Mouse (Mus musculus): ENCODE results near the gene Osbpl10. TPM values are rescaled to one million over a fixed set of nuclear protein-coding genes. Genes with fewer than 3 reads are reported as not detected.

Gene Osbpl10
- total and polyA plus RNA-seq, 3 experiments: 0.19 TPM; not detected in 2

DNA sequence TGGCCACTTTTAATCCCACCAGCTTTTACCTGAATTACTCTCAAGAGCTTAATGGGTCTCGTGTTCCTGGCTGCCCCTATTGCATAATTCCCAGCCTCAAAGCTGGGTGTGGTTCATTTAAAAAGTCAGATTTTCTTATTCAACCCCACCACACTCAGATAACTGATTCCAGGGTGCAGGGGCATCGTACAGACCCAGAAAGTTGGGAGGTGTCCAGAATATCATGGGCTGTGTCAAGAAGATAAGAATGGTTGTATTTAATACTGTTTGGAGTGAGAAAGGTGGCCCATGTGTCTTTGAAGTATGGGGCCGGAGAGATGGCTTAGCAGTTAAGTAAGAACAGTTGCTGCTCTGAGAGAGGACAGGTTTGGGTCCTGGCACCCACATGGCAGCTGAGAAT lies 159.5 kb downstream of the Osbpl10 start:
- H3K9ac ChIP-seq (ENCODE audit: insufficient read depth, low read depth): no peak overlapping the region
- in situ Hi-C loops (cut with MboI; ENCODE audit: low pct_ligation_motif_present, low pct_unique_long_range_greater_than_20kb, low sequenced_read_pairs) (no loop called here), dilution Hi-C loops (cut with MboI; ENCODE audit: extremely low pct_ligation_motif_present, extremely low pct_unique_long_range_greater_than_20kb, low sequenced_read_pairs) (no loop called here)
- no peaks in the 10 kb centered on the region for H3K36me3 ChIP-seq (replicated peaks in 1 of 2; ENCODE audit: control insufficient read depth in 1 of 2, insufficient read depth in 1 of 2, low read length in 1 of 2)
- no peak overlapping the region for H3K4me2 ChIP-seq (ENCODE audit: insufficient read depth, low read depth, poor library complexity, severe bottlenecking)
- no peaks in the 10 kb centered on the region for H3K27me3 ChIP-seq (replicated peaks)
- no peak overlapping the region for H3K4me3 ChIP-seq (replicated peaks in 1 of 3; ENCODE audit: low read depth in 2 of 3, low read length in 2 of 3, poor library complexity in 1 of 3)
- no peak overlapping the region for H3K27ac ChIP-seq (ENCODE audit: insufficient read depth, low read depth)
- no peaks in the 10 kb centered on the region for H3K9me3 ChIP-seq (replicated peaks; ENCODE audit: low read length)
- peaks cover 10 to 22% of the 10 kb centered on the region in 2 experiments for H3K4me1 ChIP-seq (ENCODE audit: control insufficient read depth in 1 of 2, insufficient read depth in 2 of 2)
- DNase-seq (ENCODE audit: extremely low read depth): no peak
- TF ChIP-seq ZMIZ1 (IDR thresholded peaks at IDR 0.05; ENCODE audit: low read depth, low read length): no peak
- no peak for TF ChIP-seq MAX (IDR thresholded peaks at IDR 0.05; ENCODE audit: low read length)
- no peak for TF ChIP-seq PAX5 (IDR thresholded peaks at IDR 0.05; ENCODE audit: low read length)
- no peak for TF ChIP-seq POLR2AphosphoS2 (IDR thresholded peaks at IDR 0.05; ENCODE audit: low read depth, low read length)
- no peaks in the 10 kb centered on the region for H3K79me2 ChIP-seq (replicated peaks; ENCODE audit: control insufficient read depth, extremely low read depth, insufficient read depth, poor library complexity, severe bottlenecking)

DNA sequence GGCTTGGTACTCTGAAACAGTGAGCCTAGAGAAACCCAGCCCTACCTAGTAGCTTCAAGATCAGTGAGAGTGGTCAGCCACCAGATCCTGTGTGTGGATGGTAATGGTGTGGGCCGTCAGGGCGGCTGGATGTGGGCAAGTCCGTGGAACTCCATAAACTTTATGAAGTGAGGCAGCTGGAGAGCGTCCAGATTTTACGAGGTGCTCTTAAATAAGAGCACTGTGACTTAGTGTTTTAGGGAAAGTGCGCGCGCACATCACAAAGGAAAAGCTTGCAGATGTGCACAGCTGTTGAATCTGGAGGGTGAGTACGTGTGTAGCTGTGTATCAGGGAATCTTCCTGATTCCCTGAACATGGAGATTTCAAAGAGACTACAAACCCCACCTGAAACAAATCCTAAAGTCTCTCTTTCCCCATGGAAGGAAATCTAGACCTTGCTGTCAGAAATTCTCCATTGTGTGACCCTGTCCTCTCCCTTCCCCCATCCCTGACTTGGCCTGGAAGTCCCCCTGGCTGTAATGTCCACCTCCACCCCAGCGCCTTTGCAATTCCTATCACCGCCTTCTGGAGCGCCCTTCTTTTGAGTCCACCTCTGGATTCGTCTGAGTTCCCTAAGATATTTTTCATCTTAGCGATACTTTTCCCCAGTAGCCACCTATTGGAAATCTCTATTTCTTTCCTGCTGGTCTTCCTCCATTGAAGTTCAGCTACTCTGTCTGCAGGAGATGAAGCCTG lies 161.4 kb downstream of the Osbpl10 start:
- Histone ChIP-seq H3K9me3 (replicated peaks; ENCODE audit: low read length) (no peaks in the 10 kb centered on the region), H3K4me3 (replicated peaks in 1 of 3; ENCODE audit: low read depth in 2 of 3, low read length in 2 of 3, poor library complexity in 1 of 3) (no peak overlapping the region), H3K27me3 (replicated peaks) (no peaks in the 10 kb centered on the region), H3K79me2 (replicated peaks; ENCODE audit: control insufficient read depth, extremely low read depth, insufficient read depth, poor library complexity, severe bottlenecking) (no peaks in the 10 kb centered on the region), H3K27ac (ENCODE audit: insufficient read depth, low read depth) (no peak overlapping the region), H3K36me3 (replicated peaks in 1 of 2; ENCODE audit: control insufficient read depth in 1 of 2, insufficient read depth in 1 of 2, low read length in 1 of 2) (no peaks in the 10 kb centered on the region), H3K4me2 (ENCODE audit: insufficient read depth, low read depth, poor library complexity, severe bottlenecking) (no peak overlapping the region), H3K4me1 (ENCODE audit: control insufficient read depth in 1 of 2, insufficient read depth in 2 of 2) (peaks cover 1 to 30% of the 10 kb centered on the region in 2 experiments), H3K9ac (ENCODE audit: insufficient read depth, low read depth) (no peak overlapping the region)
- TF ChIP-seq TCF12 (IDR thresholded peaks at IDR 0.05; ENCODE audit: low read depth, low read length): no peak
- no peak for TF ChIP-seq JUN (IDR thresholded peaks at IDR 0.05; ENCODE audit: insufficient read depth, low read depth, low read length)
- TF ChIP-seq ELF1 (IDR thresholded peaks at IDR 0.05; ENCODE audit: low read depth, low read length): no peak
- no peak for TF ChIP-seq MEF2A (IDR thresholded peaks at IDR 0.05; ENCODE audit: borderline replicate concordance, low read depth, low read length)
- no peak for TF ChIP-seq POLR2A (IDR thresholded peaks at IDR 0.05; ENCODE audit: low read depth, low read length)
- dilution Hi-C loops (cut with MboI; ENCODE audit: extremely low pct_ligation_motif_present, extremely low pct_unique_long_range_greater_than_20kb, low sequenced_read_pairs) (no loop called here), in situ Hi-C loops (cut with MboI; ENCODE audit: low pct_ligation_motif_present, low pct_unique_long_range_greater_than_20kb, low sequenced_read_pairs) (no loop called here)
- DNase-seq (ENCODE audit: extremely low read depth): no peak

DNA sequence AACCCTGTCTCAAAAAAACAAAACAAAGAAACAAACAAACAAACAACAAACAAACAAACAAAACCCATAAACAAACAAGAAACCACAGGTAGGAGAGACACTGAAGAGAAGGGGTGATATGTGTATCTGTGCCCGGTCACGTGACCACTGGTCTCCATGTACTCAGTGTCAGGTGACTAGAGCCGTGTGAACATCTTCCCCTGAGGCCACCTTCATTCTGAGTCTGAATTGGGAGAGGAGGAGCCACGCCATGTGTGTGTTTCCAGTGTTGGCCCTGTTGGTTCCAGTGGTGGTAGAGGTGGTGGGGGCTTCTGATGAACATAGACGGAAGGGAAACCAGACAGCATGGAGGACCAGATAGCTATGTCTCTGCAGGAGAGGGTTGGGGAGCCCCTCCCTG lies 168.8 kb downstream of the Osbpl10 start:
- Histone ChIP-seq H3K27ac (ENCODE audit: insufficient read depth, low read depth) (no peak overlapping the region), H3K9me3 (replicated peaks; ENCODE audit: low read length) (peaks cover 7% of the 10 kb centered on the region), H3K9ac (ENCODE audit: insufficient read depth, low read depth) (no peak overlapping the region), H3K27me3 (replicated peaks) (no peaks in the 10 kb centered on the region), H3K79me2 (replicated peaks; ENCODE audit: control insufficient read depth, extremely low read depth, insufficient read depth, poor library complexity, severe bottlenecking) (no peaks in the 10 kb centered on the region), H3K4me1 (ENCODE audit: control insufficient read depth in 1 of 2, insufficient read depth in 2 of 2) (peaks cover 0 to 21% of the 10 kb centered on the region in 2 experiments; a peak in 2 of 4 replicates), H3K4me2 (ENCODE audit: insufficient read depth, low read depth, poor library complexity, severe bottlenecking) (no peak overlapping the region), H3K4me3 (replicated peaks in 1 of 3; ENCODE audit: low read depth in 2 of 3, low read length in 2 of 3, poor library complexity in 1 of 3) (no peak overlapping the region), H3K36me3 (replicated peaks in 1 of 2; ENCODE audit: control insufficient read depth in 1 of 2, insufficient read depth in 1 of 2, low read length in 1 of 2) (no peaks in the 10 kb centered on the region)
- in situ Hi-C loops (cut with MboI; ENCODE audit: low pct_ligation_motif_present, low pct_unique_long_range_greater_than_20kb, low sequenced_read_pairs) (no loop called here), dilution Hi-C loops (cut with MboI; ENCODE audit: extremely low pct_ligation_motif_present, extremely low pct_unique_long_range_greater_than_20kb, low sequenced_read_pairs) (no loop called here)
- DNase-seq (ENCODE audit: extremely low read depth): no peak
- no peak for TF ChIP-seq UBTF (IDR thresholded peaks at IDR 0.05; ENCODE audit: low read depth, low read length)
- no peak for TF ChIP-seq POLR2A (IDR thresholded peaks at IDR 0.05; ENCODE audit: low read depth, low read length)
- no peak for TF ChIP-seq MAFK (IDR thresholded peaks at IDR 0.05; ENCODE audit: insufficient replicate concordance, low read length)
- no peak for TF ChIP-seq KAT2A (IDR thresholded peaks at IDR 0.05; ENCODE audit: insufficient replicate concordance, low read length)
- TF ChIP-seq NELFE (IDR thresholded peaks at IDR 0.05; ENCODE audit: low read depth, low read length): no peak
- TF ChIP-seq BHLHE40 (IDR thresholded peaks at IDR 0.05; ENCODE audit: low read depth, low read length): no peak
- no peak for TF ChIP-seq ETS1 (conservative IDR thresholded peaks at IDR 0.05; ENCODE audit: low read depth, low read length)
- no peak for TF ChIP-seq RAD21 (IDR thresholded peaks at IDR 0.05; ENCODE audit: low read depth, low read length)
- no peak for TF ChIP-seq RCOR1 (conservative IDR thresholded peaks at IDR 0.05; ENCODE audit: low read depth, low read length)
- no peak for TF ChIP-seq MYC (IDR thresholded peaks at IDR 0.05; ENCODE audit: low read depth, low read length)

Data from CH12.LX (cell line).